Mouse (Mus musculus): Measurements from ENCODE around the gene Wdr89. TPM values are rescaled to one million over a fixed set of nuclear protein-coding genes. Genes with fewer than 3 reads are reported as not detected.

The Wdr89 gene
- 1 to 10 TPM; 1.5 to 2.1 TPM for total RNA-seq (2023)

DNA sequence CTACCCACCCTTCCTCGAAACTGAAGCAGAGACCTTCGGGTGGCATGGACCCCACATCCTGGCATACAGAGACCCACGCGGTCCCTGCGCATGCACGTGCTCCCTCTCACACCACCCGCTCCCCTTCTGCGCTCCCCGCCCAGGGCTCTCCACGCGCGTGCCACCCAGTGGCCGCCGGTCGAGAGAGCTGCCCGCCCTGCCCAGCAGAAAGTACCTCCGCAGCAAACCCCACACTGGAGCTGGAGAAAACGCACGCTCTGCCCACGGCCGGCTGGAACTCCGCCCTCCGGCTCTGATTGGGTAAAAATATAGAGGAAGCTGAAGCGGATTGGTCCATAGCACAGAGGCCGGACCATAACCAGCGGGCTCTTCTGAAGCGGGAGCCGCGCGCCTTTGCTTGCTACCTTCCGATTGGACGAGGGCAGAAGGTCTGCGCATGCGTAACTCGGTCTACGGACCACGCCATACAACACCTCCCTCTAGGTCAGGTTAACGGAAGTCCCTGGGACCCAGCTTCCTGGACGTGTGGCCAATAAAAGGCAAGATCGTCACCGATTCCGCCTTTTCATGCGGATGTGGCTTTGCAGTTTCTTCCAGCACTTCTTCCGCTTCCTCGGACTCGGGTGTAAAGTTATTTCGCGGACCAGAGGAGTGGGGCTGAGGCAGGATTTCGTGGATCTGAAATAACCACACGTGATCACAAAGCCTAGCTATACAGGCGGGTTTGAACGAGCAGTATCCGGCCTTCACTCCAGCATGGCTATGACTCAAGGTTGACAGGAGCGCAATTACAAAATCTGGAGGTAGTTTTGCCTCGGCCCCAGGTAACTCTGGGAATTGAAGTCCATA, at the start of gene Wdr89:
Gene Wdr89, minus strand, starts transcription at position 280 of the 849 bp plus-strand sequence.

GRCm38 (mm10) chr12:75596154-75597002, 73.0 kb downstream of the Wdr89 start, which contains the start of gene Ppp2r5e:
Gene Ppp2r5e (minus strand): TSS chr12:75596245.

Other genes starting within 250 kb of the Wdr89 start
- 10 to 100 TPM; 38.3 to 39.4 TPM for gene Ppp2r5e, start 73.3 kb downstream of the Wdr89 start, total RNA-seq (2023)
- 10 to 100 TPM; 29.8 to 33.6 TPM for gene Sgpp1, start 66.2 kb upstream of the Wdr89 start, total RNA-seq (2023)
- 10 to 100 TPM; 55.3 to 56.7 TPM for gene Syne2, start 148.6 kb upstream of the Wdr89 start, total RNA-seq (2023)